Mouse (Mus musculus) limb, embryonic 14.5 days (tissue): ENCODE measurements at regions not wholly inside any gene's neighbourhood (a gene's known extent, or its start where the extent isn't known, plus 50 kb on each side); places are given as distances from the start of the nearest gene placed in this dataset.
"Not testable (repeated sequence)": the region's sequence is repeated elsewhere in the genome, so short reads cannot be mapped to it uniquely, and the experiment has no call there.

Experiments used
- ATAC-seq: fragments of 200-750 bp; cut with Nextera tagmentation; 2 replicates; pipeline ENCODE4 v1.8.0; 2017; ENCODE audit warnings: low read depth, moderate number of reproducible peaks, moderate TSS enrichment; ENCODE audit not compliant: low FRiP score
- DNase-seq: peaks from one replicate; pipeline ENCODE4 v3.0.0-alpha.2; 2015; ENCODE audit warnings: low spot score
- H3K27ac ChIP-seq: fragments of 300-500 bp; sonication (generic); replicated peaks from 2 replicates; pipeline ENCODE4 v1.5.1; 2014; ENCODE audit warnings: low read depth, mild to moderate bottlenecking, low read length, moderate library complexity, mixed read lengths
- H3K27me3 ChIP-seq: fragments of 300-500 bp; sonication (generic); 2 replicates; pipeline ENCODE4 v1.6.1; 2014; ENCODE audit warnings: low read length, mixed read lengths; ENCODE audit not compliant: control insufficient read depth, insufficient read depth
- H3K36me3 ChIP-seq: fragments of 300-500 bp; sonication (generic); 2 replicates; pipeline ENCODE4 v1.6.1; 2014; ENCODE audit warnings: mild to moderate bottlenecking, low read length, moderate library complexity, mixed read lengths; ENCODE audit not compliant: control insufficient read depth, insufficient read depth
- H3K4me1 ChIP-seq: fragments of 300-500 bp; sonication (generic); 2 replicates; pipeline ENCODE4 v1.6.1; 2014; ENCODE audit warnings: antibody characterized with exemption, low read length, mixed read lengths; ENCODE audit not compliant: control insufficient read depth, insufficient read depth
- H3K4me2 ChIP-seq: fragments of 300-500 bp; sonication (generic); replicated peaks from 2 replicates; pipeline ENCODE4 v1.6.1; 2014; ENCODE audit warnings: low read depth, mild to moderate bottlenecking, low read length, moderate library complexity; ENCODE audit not compliant: severe bottlenecking
- H3K4me3 ChIP-seq: fragments of 300-500 bp; sonication (generic); replicated peaks from 2 replicates; pipeline ENCODE4 v1.5.1; 2014; ENCODE audit warnings: low read length
- H3K9ac ChIP-seq: fragments of 300-500 bp; sonication (generic); 2 replicates; pipeline ENCODE4 v1.6.1; 2014; ENCODE audit warnings: mild to moderate bottlenecking, low read depth, low read length, moderate library complexity; ENCODE audit not compliant: severe bottlenecking
- H3K9me3 ChIP-seq: fragments of 300-500 bp; sonication (generic); 2 replicates; pipeline ENCODE4 v1.6.1; 2016; ENCODE audit warnings: low read length; ENCODE audit not compliant: control insufficient read depth
- WGBS: fragments of 180-500 bp; shearing (Covaris S2); extraction: QIAGEN DNeasy Blood & Tissue Kit; methylation state at CpG from one replicate; pipeline ENCODE4 v1.1.7; 2014; 5-methylcytosine and 5-hydroxymethylcytosine counted together

DNA sequence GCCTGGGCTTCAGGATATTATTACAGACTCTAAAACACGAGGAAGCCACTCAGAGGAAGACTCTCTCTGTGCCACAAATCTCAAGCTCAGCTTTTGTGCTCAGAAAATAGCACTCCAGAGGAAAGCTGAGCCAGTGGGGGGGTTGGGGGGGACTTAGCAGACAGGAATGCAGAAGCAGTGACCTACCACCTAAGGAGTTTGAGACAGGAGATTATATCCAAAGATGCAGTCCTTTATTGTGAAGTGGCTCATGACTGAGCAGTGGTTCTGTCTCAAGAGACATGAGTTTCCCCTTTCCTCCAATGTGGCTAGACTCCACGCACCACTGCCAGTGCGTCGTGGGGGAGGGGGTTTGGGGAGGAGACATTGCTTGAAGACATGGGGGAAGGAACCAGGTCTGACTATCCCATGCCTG is 52.6 kb upstream of the Slc2a12 start:
- DNase-seq, H3K27ac ChIP-seq, H3K36me3 ChIP-seq, H3K4me3 ChIP-seq, H3K4me1 ChIP-seq, H3K27me3 ChIP-seq, H3K4me2 ChIP-seq, H3K9ac ChIP-seq, ATAC-seq, H3K9me3 ChIP-seq: not testable (repeated sequence)
- WGBS: 54% methylated on average over 4 of the region's 4 CpGs

DNA sequence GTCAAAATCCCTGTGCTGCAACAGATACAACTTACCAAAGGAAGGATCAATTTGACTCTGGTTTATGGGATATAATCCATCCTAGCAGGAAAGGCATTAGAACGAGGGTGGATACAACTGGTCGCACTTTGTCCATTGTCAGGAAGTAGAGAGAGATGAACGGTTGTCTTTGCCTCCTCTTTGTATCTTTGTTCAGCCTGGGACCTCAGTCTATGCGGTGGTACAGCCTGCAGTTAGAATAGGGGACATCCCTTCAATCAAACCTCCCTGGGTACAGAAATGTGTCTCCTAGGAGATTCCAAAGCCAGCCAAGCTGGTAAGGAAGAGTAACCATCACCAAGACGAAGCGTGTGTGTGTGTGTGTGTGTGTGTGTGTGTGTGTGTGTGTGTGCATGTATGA is 52.1 kb upstream of the Slc2a12 start:
- DNase-seq: not testable (repeated sequence)

More for the DNA sequence above, 52.1 kb upstream of the Slc2a12 start:
- 83% methylated on average over 6 of the region's 6 CpGs for WGBS
- not testable (repeated sequence) for H3K4me2 ChIP-seq, H3K27me3 ChIP-seq, ATAC-seq, H3K36me3 ChIP-seq, H3K4me3 ChIP-seq, H3K9ac ChIP-seq, H3K9me3 ChIP-seq, H3K4me1 ChIP-seq, H3K27ac ChIP-seq
